ENCODE assay signal across 1 mouse cellular context in the genomic region with DNA sequence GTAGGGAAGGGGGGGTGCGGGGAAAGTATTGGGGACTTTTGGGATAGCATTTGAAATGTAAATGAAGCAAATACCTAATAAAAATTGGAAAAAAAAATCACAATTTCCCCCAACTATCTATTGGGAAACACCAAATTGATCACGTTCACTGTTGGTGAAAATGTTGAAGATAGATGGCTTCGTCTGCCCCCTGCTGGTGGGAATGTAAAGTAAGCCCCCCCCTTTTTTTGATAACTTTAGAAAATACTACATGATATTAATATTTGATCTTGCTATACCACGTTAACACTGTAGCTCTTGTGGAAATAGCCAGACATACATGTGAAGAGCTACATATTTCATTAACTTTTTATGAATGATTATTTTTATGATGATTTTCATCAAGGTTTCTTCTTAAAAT.
TF ChIP-seq lines count a peak whose summit lies in the region.

No protein-coding gene starts in this region.

TF ChIP-seq in CH12.LX, 34 proteins besides CTCF, POLR2A, EP300 and RAD21 (continued from another document):
- no peak for TF ChIP-seq TBP (conservative IDR thresholded peaks at IDR 0.05; ENCODE audit: low read depth, low read length)
